Mouse (Mus musculus): ENCODE data around the gene Clic1.
A peak's percentile ranks its signal among the peaks of the same experiment; 100 is the strongest.
"Not testable (repeated sequence)": the region's sequence is repeated elsewhere in the genome, so short reads cannot be mapped to it uniquely, and the experiment has no call there.

The Clic1 gene

GRCm38 (mm10) chr17:35049561-35050016, at the start of gene Clic1:
Gene Clic1 (plus strand): TSS chr17:35049966.
- DNase-seq (ENCODE audit: low spot score in 2 of 2), result peak in 1 of 2 experiments; percentile 58

GRCm38 (mm10) chr17:35000717-35001451, 48.9 kb upstream of the Clic1 start, which contains the start of gene Vars:
Gene Vars (plus strand): TSS chr17:35000987.
- peak; percentile 82 to 85 for DNase-seq (ENCODE audit: low spot score in 2 of 2)

GRCm38 (mm10) chr17:35001452-35002152, 48.2 kb upstream of the Clic1 start:
- no peak for DNase-seq (ENCODE audit: low spot score in 2 of 2)

GRCm38 (mm10) chr17:35002153-35002865, 47.5 kb upstream of the Clic1 start:
- no peak for DNase-seq (ENCODE audit: low spot score in 2 of 2)

- DNase-seq (ENCODE audit: low spot score in 2 of 2), result no peak
Observed at GRCm38 (mm10) chr17:35003022-35003838, 46.5 kb upstream of the Clic1 start.

- DNase-seq (ENCODE audit: low spot score in 2 of 2), result no peak
Observed at GRCm38 (mm10) chr17:35004075-35004717, 45.6 kb upstream of the Clic1 start.

- DNase-seq (ENCODE audit: low spot score in 2 of 2), result no peak
Observed at GRCm38 (mm10) chr17:35005158-35005557, 44.6 kb upstream of the Clic1 start.

- DNase-seq (ENCODE audit: low spot score in 2 of 2), result not testable (repeated sequence)
Observed at GRCm38 (mm10) chr17:35005902-35006301, 43.9 kb upstream of the Clic1 start.

- DNase-seq (ENCODE audit: low spot score in 2 of 2), result no peak
Observed at GRCm38 (mm10) chr17:35007387-35007991, 42.3 kb upstream of the Clic1 start.

- no peak for DNase-seq (ENCODE audit: low spot score in 2 of 2)
Observed at GRCm38 (mm10) chr17:35009586-35009985, 40.2 kb upstream of the Clic1 start.

- DNase-seq (ENCODE audit: low spot score in 2 of 2), result no peak
Observed at GRCm38 (mm10) chr17:35011440-35011839, 38.3 kb upstream of the Clic1 start.

- no peak for DNase-seq (ENCODE audit: low spot score in 2 of 2)
Observed at GRCm38 (mm10) chr17:35012430-35012829, 37.3 kb upstream of the Clic1 start.

GRCm38 (mm10) chr17:35013221-35013620, 36.5 kb upstream of the Clic1 start:
- no peak for DNase-seq (ENCODE audit: low spot score in 2 of 2)

- DNase-seq (ENCODE audit: low spot score in 2 of 2), result no peak
Observed at GRCm38 (mm10) chr17:35015296-35015695, 34.5 kb upstream of the Clic1 start.

GRCm38 (mm10) chr17:35016376-35016775, 33.4 kb upstream of the Clic1 start, which contains the start of gene Vwa7:
Gene Vwa7 (plus strand): TSS chr17:35016579.
- peak; percentile 52 to 75 for DNase-seq (ENCODE audit: low spot score in 2 of 2)

- no peak for DNase-seq (ENCODE audit: low spot score in 2 of 2)
Observed at GRCm38 (mm10) chr17:35016791-35017705, 32.7 kb upstream of the Clic1 start.

GRCm38 (mm10) chr17:35017706-35018030, 32.1 kb upstream of the Clic1 start:
- no peak for DNase-seq (ENCODE audit: low spot score in 2 of 2)

GRCm38 (mm10) chr17:35018171-35018570, 31.6 kb upstream of the Clic1 start:
- no peak for DNase-seq (ENCODE audit: low spot score in 2 of 2)

GRCm38 (mm10) chr17:35019894-35020293, 29.9 kb upstream of the Clic1 start:
- no peak for DNase-seq (ENCODE audit: low spot score in 2 of 2)

Measured in urinary bladder, postnatal 36 days (tissue).